Mouse (Mus musculus) urinary bladder, adult 18-20 months (tissue): ENCODE data around the gene Arpc4.

Experiments used
- DNase-seq, 2 experiments: peaks; one replicate each; pipeline ENCODE4 v3.0.0; 2022; ENCODE audit warnings: low spot score in 2 of 2, mixed read lengths in 2 of 2

Arpc4 gene

GRCm38 (mm10) chr6:113364518-113365135, 13.3 kb upstream of the Arpc4 start:
- DNase-seq = no peak

GRCm38 (mm10) chr6:113366639-113367038, 11.3 kb upstream of the Arpc4 start:
- DNase-seq = no peak

- DNase-seq = no peak
These were observed 10.3 kb upstream of the Arpc4 start for GRCm38 (mm10) chr6:113367574-113367973.

GRCm38 (mm10) chr6:113368124-113368523, 9.8 kb upstream of the Arpc4 start:
- no peak for DNase-seq

GRCm38 (mm10) chr6:113368577-113368976, 9.3 kb upstream of the Arpc4 start:
- DNase-seq = no peak

GRCm38 (mm10) chr6:113370194-113370929, 7.6 kb upstream of the Arpc4 start:
- DNase-seq = no peak

GRCm38 (mm10) chr6:113373491-113373890, 4.4 kb upstream of the Arpc4 start:
- no peak for DNase-seq

- no peak for DNase-seq
These were observed 781 bp upstream of the Arpc4 start for GRCm38 (mm10) chr6:113377172-113377495.

GRCm38 (mm10) chr6:113379246-113379645, 1.3 kb downstream of the Arpc4 start:
- DNase-seq = no peak

- no peak for DNase-seq
These were observed 2.6 kb downstream of the Arpc4 start for GRCm38 (mm10) chr6:113380480-113380879.

- no peak for DNase-seq
These were observed 6.5 kb downstream of the Arpc4 start for GRCm38 (mm10) chr6:113384351-113384927.

- DNase-seq = no peak
These were observed 7.3 kb downstream of the Arpc4 start for GRCm38 (mm10) chr6:113385160-113385714.

- DNase-seq = no peak
These were observed 8.1 kb downstream of the Arpc4 start for GRCm38 (mm10) chr6:113386025-113386424.

- no peak for DNase-seq
These were observed 11.0 kb downstream of the Arpc4 start, which contains the start of gene Ttll3 for GRCm38 (mm10) chr6:113388960-113389359. Ttll3 (plus strand) TSS chr6:113389260.

GRCm38 (mm10) chr6:113390715-113391114, 12.8 kb downstream of the Arpc4 start:
- no peak for DNase-seq

- DNase-seq = no peak
These were observed 14.1 kb downstream of the Arpc4 start for GRCm38 (mm10) chr6:113392015-113392386.

GRCm38 (mm10) chr6:113392387-113393071, 14.6 kb downstream of the Arpc4 start:
- peak; percentile 13 to 31 for DNase-seq

GRCm38 (mm10) chr6:113393951-113394350, 16.0 kb downstream of the Arpc4 start:
- no peak for DNase-seq

GRCm38 (mm10) chr6:113394811-113395210, 16.9 kb downstream of the Arpc4 start:
- no peak for DNase-seq

- DNase-seq = no peak
These were observed 17.6 kb downstream of the Arpc4 start for GRCm38 (mm10) chr6:113395501-113395900.

- DNase-seq = no peak
These were observed 18.5 kb downstream of the Arpc4 start for GRCm38 (mm10) chr6:113396270-113397030.
